Mouse (Mus musculus): ENCODE data around the gene Ccl28.
"Not testable (repeated sequence)": the region's sequence is repeated elsewhere in the genome, so short reads cannot be mapped to it uniquely, and the experiment has no call there.

Gene Ccl28

GRCm38 (mm10) chr13:119648891-119649698, 25.5 kb downstream of the Ccl28 start:
- in situ Hi-C loops (cut with MboI) = no loop called here

- in situ Hi-C loops (cut with MboI) = no loop called here
Measured at GRCm38 (mm10) chr13:119649699-119650046, 26.1 kb downstream of the Ccl28 start.

- in situ Hi-C loops (cut with MboI) = no loop called here
Measured at GRCm38 (mm10) chr13:119654734-119655133, 31.1 kb downstream of the Ccl28 start.

- in situ Hi-C loops (cut with MboI) = no loop called here
Measured at GRCm38 (mm10) chr13:119656246-119656645, 32.6 kb downstream of the Ccl28 start.

- in situ Hi-C loops (cut with MboI) = no loop called here
Measured at GRCm38 (mm10) chr13:119656846-119657416, 33.3 kb downstream of the Ccl28 start.

GRCm38 (mm10) chr13:119661420-119661819, 37.8 kb downstream of the Ccl28 start:
- in situ Hi-C loops (cut with MboI) = not testable (repeated sequence)

- in situ Hi-C loops (cut with MboI) = no loop called here
Measured at GRCm38 (mm10) chr13:119678794-119679193, 55.2 kb downstream of the Ccl28 start.

- in situ Hi-C loops (cut with MboI) = no loop called here
Measured at GRCm38 (mm10) chr13:119679721-119680120, 56.1 kb downstream of the Ccl28 start.

- in situ Hi-C loops (cut with MboI) = no loop called here
Measured at GRCm38 (mm10) chr13:119681161-119681560, 57.5 kb downstream of the Ccl28 start.

- in situ Hi-C loops (cut with MboI) = no loop called here
Measured at GRCm38 (mm10) chr13:119684416-119685177, 61.0 kb downstream of the Ccl28 start.

GRCm38 (mm10) chr13:119689709-119690038, 66.1 kb downstream of the Ccl28 start:
- in situ Hi-C loops (cut with MboI) = no loop called here

GRCm38 (mm10) chr13:119690039-119690728, 66.6 kb downstream of the Ccl28 start, which contains the start of gene Hmgcs1:
TSS of gene Hmgcs1 (plus strand) at chr13:119690379.
- in situ Hi-C loops (cut with MboI) = no loop called here

GRCm38 (mm10) chr13:119690876-119691620, 67.4 kb downstream of the Ccl28 start:
- in situ Hi-C loops (cut with MboI) = no loop called here

GRCm38 (mm10) chr13:119691958-119692357, 68.3 kb downstream of the Ccl28 start:
- in situ Hi-C loops (cut with MboI) = not testable (repeated sequence)

GRCm38 (mm10) chr13:119695676-119696075, 72.1 kb downstream of the Ccl28 start:
- in situ Hi-C loops (cut with MboI) = no loop called here

GRCm38 (mm10) chr13:119696496-119696895, 72.9 kb downstream of the Ccl28 start:
- in situ Hi-C loops (cut with MboI) = no loop called here

GRCm38 (mm10) chr13:119698436-119698835, 74.8 kb downstream of the Ccl28 start:
- in situ Hi-C loops (cut with MboI) = no loop called here
